Mouse (Mus musculus): ENCODE results near the gene Fosb.

Fosb gene

GRCm38 (mm10) chr7:19282791-19283405 lies 27.0 kb downstream of the Fosb start:
- peak; percentile 65 to 87 for DNase-seq (ENCODE audit: inconsistent age in 2 of 2, low spot score in 1 of 2)

GRCm38 (mm10) chr7:19282385-19282784 lies 27.5 kb downstream of the Fosb start, which contains the start of gene Rtn2:
Rtn2 (plus strand) TSS chr7:19282624.
- DNase-seq (ENCODE audit: inconsistent age in 2 of 2, low spot score in 1 of 2) = peak; percentile 78 to 89

DNA sequence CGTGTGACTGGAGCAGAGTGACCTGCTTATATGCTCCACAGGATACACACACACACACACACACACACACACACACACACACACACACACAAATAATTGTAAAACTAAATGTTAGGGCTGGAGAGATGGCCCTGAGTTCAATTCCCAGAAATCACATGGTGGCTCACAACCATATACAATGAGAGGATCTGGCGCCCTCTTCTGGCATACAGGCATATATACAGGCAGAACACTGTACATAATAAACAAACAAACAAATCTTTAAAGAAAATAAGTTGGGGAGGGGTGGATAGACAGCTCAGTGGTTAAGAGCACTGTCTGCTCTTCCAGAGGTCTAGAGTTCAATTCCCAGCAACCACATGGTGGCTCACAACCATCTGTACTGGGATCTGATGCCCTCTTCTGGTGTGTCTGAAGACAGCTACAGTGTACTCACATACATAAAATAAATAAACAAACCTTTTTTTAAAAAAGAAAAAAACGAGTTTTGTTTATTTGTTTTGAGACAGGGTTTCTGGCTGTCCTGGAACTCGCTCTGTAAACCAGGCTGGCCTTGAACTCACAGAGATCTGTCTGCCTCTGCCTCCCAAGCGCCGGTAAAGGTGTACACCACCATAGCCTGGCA lies 28.1 kb downstream of the Fosb start:
- DNase-seq (ENCODE audit: inconsistent age in 2 of 2, low spot score in 1 of 2) = peak in 1 of 2 experiments; percentile 69

DNA sequence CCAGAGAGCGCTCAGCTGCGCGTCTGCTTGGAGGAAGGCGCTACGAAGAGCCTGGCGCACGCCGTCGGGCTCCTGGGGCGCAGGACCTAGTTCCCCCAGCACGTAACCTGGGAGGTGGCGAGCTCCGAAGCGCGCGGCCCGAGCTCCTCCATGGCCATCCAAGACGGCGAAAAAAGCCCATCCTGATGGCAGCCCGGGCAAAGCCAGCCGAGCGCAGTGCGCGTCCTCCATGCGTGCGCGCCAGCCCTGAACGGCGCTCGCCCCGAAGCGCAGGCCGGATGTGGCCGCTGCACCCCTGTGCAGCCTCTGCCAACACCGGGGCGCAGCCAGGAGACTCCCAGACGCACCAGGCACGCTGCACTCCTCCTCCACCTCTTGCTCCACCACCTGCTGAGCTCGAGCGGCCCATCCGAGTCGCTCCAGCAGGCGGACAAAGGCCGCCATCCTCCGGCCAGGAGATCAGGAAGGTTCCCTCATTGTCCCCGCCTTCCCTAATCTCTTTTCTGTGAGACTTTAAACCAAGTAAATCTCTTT lies 30.2 kb downstream of the Fosb start, which contains the start of gene Ppm1n:
Gene Ppm1n, minus strand, starts transcription at position 484 of the 534 bp plus-strand sequence.
- peak in 1 of 2 experiments; percentile 27 for DNase-seq (ENCODE audit: inconsistent age in 2 of 2, low spot score in 1 of 2)

GRCm38 (mm10) chr7:19279052-19279451 lies 30.8 kb downstream of the Fosb start:
- DNase-seq (ENCODE audit: inconsistent age in 2 of 2, low spot score in 1 of 2) = no peak

DNA sequence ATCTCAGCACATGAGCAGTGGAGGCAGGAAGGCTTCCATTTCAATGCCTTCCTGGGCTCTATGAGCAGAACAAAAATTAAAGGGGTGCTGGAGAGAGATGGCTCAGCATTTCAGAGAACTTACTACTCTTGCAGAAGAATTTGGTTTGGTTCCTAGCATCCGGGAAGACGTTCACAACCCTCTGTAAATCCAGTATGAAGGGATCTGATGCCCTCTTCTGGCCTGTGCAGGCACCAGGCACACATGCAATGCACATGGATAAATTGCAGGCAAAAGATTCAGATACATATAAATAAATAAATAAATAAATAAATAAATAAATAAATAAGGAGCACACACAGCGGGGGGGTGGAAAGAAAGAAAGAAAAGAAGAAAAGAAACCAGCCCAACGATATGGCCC lies 33.6 kb downstream of the Fosb start:
- DNase-seq (ENCODE audit: inconsistent age in 2 of 2, low spot score in 1 of 2) = no peak

- peak; percentile 83 to 95 for DNase-seq (ENCODE audit: inconsistent age in 2 of 2, low spot score in 1 of 2)
Measured at GRCm38 (mm10) chr7:19272173-19272764, 37.6 kb downstream of the Fosb start.

GRCm38 (mm10) chr7:19271238-19272172 lies 38.3 kb downstream of the Fosb start, which contains the start of gene Vasp:
Vasp (minus strand) TSS chr7:19271817.
- DNase-seq (ENCODE audit: inconsistent age in 2 of 2, low spot score in 1 of 2) = peak; percentile 89 to 97

- DNase-seq (ENCODE audit: inconsistent age in 2 of 2, low spot score in 1 of 2) = peak in 1 of 2 experiments; percentile 69
Measured at GRCm38 (mm10) chr7:19270509-19271237, 39.2 kb downstream of the Fosb start.

- DNase-seq (ENCODE audit: inconsistent age in 2 of 2, low spot score in 1 of 2) = peak; percentile 70 to 71
Measured at GRCm38 (mm10) chr7:19269721-19270441, 40.0 kb downstream of the Fosb start.

- peak; percentile 30 to 83 for DNase-seq (ENCODE audit: inconsistent age in 2 of 2, low spot score in 1 of 2)
Measured at GRCm38 (mm10) chr7:19268993-19269681, 40.7 kb downstream of the Fosb start.

- no peak for DNase-seq (ENCODE audit: inconsistent age in 2 of 2, low spot score in 1 of 2)
Measured at GRCm38 (mm10) chr7:19267051-19267450, 42.8 kb downstream of the Fosb start.

GRCm38 (mm10) chr7:19265928-19266822 lies 43.7 kb downstream of the Fosb start:
- peak in 1 of 2 experiments; percentile 49 for DNase-seq (ENCODE audit: inconsistent age in 2 of 2, low spot score in 1 of 2)

DNA sequence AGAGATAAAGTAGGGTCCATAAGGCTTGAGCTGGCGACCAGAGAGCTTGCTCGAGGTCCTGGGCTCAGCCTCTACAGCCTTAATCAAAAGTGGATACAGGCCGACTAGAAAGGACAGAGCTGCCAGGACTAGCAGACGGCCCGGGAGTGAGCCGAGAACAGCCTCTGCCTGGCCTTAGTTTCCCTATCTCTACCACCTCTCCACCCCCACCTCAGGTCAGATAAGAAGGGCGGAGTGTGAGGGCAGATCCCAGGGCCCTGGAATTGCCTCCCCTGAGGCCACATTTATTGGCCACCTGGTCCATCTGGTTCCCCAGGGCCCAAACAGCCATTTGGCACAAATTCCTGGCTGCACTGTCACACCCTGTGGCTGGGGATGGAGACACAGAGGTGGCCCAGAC lies 44.7 kb downstream of the Fosb start:
- DNase-seq (ENCODE audit: inconsistent age in 2 of 2, low spot score in 1 of 2) = peak in 1 of 2 experiments; percentile 45

- DNase-seq (ENCODE audit: inconsistent age in 2 of 2, low spot score in 1 of 2) = peak in 1 of 2 experiments; percentile 61
Measured at GRCm38 (mm10) chr7:19258336-19258735, 51.5 kb downstream of the Fosb start.

DNA sequence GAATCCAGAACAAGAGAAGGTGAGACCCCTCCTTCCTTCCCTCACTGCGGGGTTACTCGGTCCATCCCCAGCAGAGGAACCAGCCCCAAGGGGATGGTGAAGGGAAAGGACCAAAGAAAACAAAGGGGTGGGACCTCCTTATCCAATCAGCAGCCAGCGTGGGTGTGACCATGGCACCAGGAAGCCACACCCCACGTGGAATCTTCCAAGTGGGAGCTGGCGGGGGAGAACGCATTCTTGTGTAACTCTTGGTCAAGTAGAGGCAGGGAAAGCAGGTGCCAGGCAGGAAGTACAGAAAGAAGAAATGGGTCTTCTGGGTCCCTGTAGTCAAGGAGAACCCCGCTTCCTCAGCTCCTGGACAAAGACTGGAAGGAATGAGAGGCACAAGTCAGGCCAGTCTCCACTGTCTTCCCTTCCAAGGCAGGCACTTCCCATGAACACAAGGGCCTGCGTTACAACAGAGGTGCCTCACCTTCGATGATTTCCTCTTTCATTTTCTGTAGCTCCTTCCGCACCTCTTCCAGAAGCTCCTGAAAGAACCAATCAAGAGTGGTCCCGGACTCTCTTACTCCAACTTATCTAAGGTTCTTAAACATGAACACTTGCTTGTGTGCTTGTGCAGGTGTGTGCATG lies 52.3 kb downstream of the Fosb start:
- peak; percentile 62 to 87 for DNase-seq (ENCODE audit: inconsistent age in 2 of 2, low spot score in 1 of 2)

GRCm38 (mm10) chr7:19256567-19256966 lies 53.3 kb downstream of the Fosb start:
- no peak for DNase-seq (ENCODE audit: inconsistent age in 2 of 2, low spot score in 1 of 2)
